Mouse (Mus musculus): ENCODE measurements around the gene Hsd17b6. TPM values are rescaled to one million over a fixed set of nuclear protein-coding genes. Genes with fewer than 3 reads are reported as not detected.

Gene Hsd17b6
- polyA plus RNA-seq, 1 experiment from 2014 or later, result 0.20 TPM

DNA sequence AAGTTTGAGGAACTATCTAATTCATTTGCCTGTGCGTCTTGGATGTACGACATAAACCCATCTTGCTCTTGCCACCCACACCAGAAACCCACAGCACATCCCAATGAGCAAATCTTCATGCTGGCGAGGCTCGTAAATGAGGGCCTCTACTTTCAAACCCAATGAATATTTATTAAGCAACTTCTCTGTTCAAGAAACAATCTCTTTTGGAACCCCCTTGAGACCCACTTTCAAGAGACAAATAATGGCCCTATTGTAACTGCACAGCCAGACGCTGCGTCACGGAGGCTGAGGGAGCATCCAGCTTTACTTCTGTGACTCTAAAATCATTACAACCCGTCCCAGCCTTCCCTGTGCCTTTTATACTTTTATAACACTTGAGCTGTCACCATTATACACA lies 21.8 kb downstream of the Hsd17b6 start:
- ATAC-seq (ENCODE audit: low read depth), result no peak
- Histone ChIP-seq H3K27ac (ENCODE audit: low read length) (no peak overlapping the region), H3K4me1 (ENCODE audit: control insufficient read depth, low read depth, low read length) (no peaks in the 10 kb centered on the region), H3K4me2 (ENCODE audit: low read depth, low read length) (no peak overlapping the region), H3K27me3 (ENCODE audit: control insufficient read depth, insufficient read depth, low read depth, low read length) (no peaks in the 10 kb centered on the region), H3K4me3 (ENCODE audit: low read depth, low read length) (no peak overlapping the region), H3K9ac (ENCODE audit: low read depth, low read length) (no peak overlapping the region), H3K36me3 (ENCODE audit: control insufficient read depth, insufficient read depth) (no peaks in the 10 kb centered on the region), H3K9me3 (replicated peaks; ENCODE audit: control insufficient read depth, low read length) (no peaks in the 10 kb centered on the region)
- WGBS (ENCODE audit: insufficient replicate concordance), result 75% methylated on average over 8 of the region's 8 CpGs

DNA sequence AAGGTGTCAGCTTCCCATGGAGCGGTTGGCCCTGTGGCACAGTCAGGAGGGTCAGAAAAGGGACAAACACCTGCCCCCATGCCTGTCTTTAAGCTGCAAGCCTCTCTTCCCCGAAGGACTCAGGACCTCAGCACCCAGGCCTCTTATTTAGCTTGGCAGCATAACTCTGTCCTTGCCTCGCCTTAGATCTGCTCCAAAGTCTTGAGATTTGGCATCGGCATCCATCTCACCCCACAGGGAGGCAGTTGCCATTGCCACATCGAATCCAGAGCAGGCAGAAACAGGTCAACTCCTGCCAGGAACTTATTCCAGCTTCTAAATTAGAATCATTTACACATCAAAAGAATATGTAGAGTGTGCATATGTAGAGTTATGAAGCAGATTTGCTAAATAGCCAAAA lies 22.8 kb downstream of the Hsd17b6 start:
- ATAC-seq (ENCODE audit: low read depth), result no peak
- 54% methylated on average over 5 of the region's 5 CpGs for WGBS (ENCODE audit: insufficient replicate concordance)
- Histone ChIP-seq H3K9me3 (replicated peaks; ENCODE audit: control insufficient read depth, low read length) (no peaks in the 10 kb centered on the region), H3K27me3 (ENCODE audit: control insufficient read depth, insufficient read depth, low read depth, low read length) (no peaks in the 10 kb centered on the region), H3K27ac (ENCODE audit: low read length) (no peak overlapping the region), H3K4me3 (ENCODE audit: low read depth, low read length) (no peak overlapping the region), H3K4me1 (ENCODE audit: control insufficient read depth, low read depth, low read length) (no peaks in the 10 kb centered on the region), H3K36me3 (ENCODE audit: control insufficient read depth, insufficient read depth) (no peaks in the 10 kb centered on the region), H3K9ac (ENCODE audit: low read depth, low read length) (no peak overlapping the region), H3K4me2 (ENCODE audit: low read depth, low read length) (no peak overlapping the region)

DNA sequence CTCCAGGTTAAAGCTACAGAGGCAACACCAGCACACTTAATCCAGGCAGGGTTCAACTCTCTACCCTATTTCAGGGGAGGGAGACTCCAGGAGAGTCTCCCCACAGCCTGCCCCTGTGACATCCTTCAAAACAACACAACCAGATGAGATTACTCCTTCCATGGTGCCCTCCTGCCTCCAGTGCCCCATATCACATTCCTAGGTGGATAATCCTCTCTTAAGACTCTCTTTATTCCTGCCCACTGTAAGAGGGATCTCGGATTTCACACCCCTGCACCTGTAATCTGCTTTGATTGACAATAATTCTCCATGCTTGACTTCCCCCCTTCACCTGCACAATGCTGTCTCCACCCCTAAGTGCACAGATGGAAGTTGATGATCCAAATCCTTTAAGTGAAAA lies 31.9 kb downstream of the Hsd17b6 start:
- H3K9me3 ChIP-seq (replicated peaks; ENCODE audit: control insufficient read depth, low read length), result no peaks in the 10 kb centered on the region
- ATAC-seq (ENCODE audit: low read depth), result no peak
- H3K4me1 ChIP-seq (ENCODE audit: control insufficient read depth, low read depth, low read length), result 0 out of 2 replicates have a peak, but pooled peaks cover 1% of the 10 kb centered on the region
- H3K4me2 ChIP-seq (ENCODE audit: low read depth, low read length), result no peak overlapping the region
- no peaks in the 10 kb centered on the region for H3K27me3 ChIP-seq (ENCODE audit: control insufficient read depth, insufficient read depth, low read depth, low read length)
- H3K36me3 ChIP-seq (ENCODE audit: control insufficient read depth, insufficient read depth), result no peaks in the 10 kb centered on the region
- no peak overlapping the region for H3K9ac ChIP-seq (ENCODE audit: low read depth, low read length)
- H3K4me3 ChIP-seq (ENCODE audit: low read depth, low read length), result no peak overlapping the region
- WGBS (ENCODE audit: insufficient replicate concordance), result 8% methylated on average over 1 of the region's 1 CpGs
- H3K27ac ChIP-seq (ENCODE audit: low read length), result no peak overlapping the region

DNA sequence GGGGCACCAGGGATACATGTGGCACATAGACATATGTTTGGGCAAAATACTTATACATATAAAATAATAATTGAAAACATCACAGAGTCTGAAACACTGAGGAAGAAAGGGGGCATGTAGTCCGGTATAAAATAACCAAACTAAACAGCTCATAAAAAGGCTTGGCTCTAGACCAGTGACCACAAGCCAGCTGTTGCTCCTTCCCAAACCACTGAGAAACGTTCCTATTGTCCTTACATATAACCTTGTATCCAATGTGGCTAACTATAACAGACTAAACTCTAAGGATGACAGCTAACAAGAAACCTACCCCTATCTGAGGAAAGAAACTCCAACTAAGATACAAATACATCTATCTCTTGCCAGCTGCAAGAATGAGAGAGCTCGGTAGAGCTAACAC lies 33.3 kb downstream of the Hsd17b6 start:
- Histone ChIP-seq H3K4me3 (ENCODE audit: low read depth, low read length) (no peak overlapping the region), H3K36me3 (ENCODE audit: control insufficient read depth, insufficient read depth) (no peaks in the 10 kb centered on the region), H3K27ac (ENCODE audit: low read length) (no peak overlapping the region), H3K4me2 (ENCODE audit: low read depth, low read length) (no peak overlapping the region), H3K9ac (ENCODE audit: low read depth, low read length) (no peak overlapping the region), H3K27me3 (ENCODE audit: control insufficient read depth, insufficient read depth, low read depth, low read length) (no peaks in the 10 kb centered on the region), H3K9me3 (replicated peaks; ENCODE audit: control insufficient read depth, low read length) (no peaks in the 10 kb centered on the region), H3K4me1 (ENCODE audit: control insufficient read depth, low read depth, low read length) (peaks cover 4% of the 10 kb centered on the region; the same call in 1 of the 2 replicates)
- ATAC-seq (ENCODE audit: low read depth), result no peak
- 54% methylated on average over 3 of the region's 3 CpGs for whole genome bisulfite sequencing (ENCODE audit: insufficient replicate concordance)

- no peak for ATAC-seq (ENCODE audit: low read depth)
- peaks cover 4% of the 10 kb centered on the region; the same call in 1 of the 2 replicates for H3K4me1 ChIP-seq (ENCODE audit: control insufficient read depth, low read depth, low read length)
- no peak overlapping the region for H3K27ac ChIP-seq (ENCODE audit: low read length)
- H3K9ac ChIP-seq (ENCODE audit: low read depth, low read length), result no peak overlapping the region
- WGBS (ENCODE audit: insufficient replicate concordance), result 45% methylated on average over 3 of the region's 3 CpGs
- H3K9me3 ChIP-seq (replicated peaks; ENCODE audit: control insufficient read depth, low read length), result no peaks in the 10 kb centered on the region
- H3K36me3 ChIP-seq (ENCODE audit: control insufficient read depth, insufficient read depth), result no peaks in the 10 kb centered on the region
- H3K4me3 ChIP-seq (ENCODE audit: low read depth, low read length), result no peak overlapping the region
- H3K27me3 ChIP-seq (ENCODE audit: control insufficient read depth, insufficient read depth, low read depth, low read length), result no peaks in the 10 kb centered on the region
- no peak overlapping the region for H3K4me2 ChIP-seq (ENCODE audit: low read depth, low read length)
Observed at GRCm38 (mm10) chr10:127971135-127971534, 36.3 kb downstream of the Hsd17b6 start.

DNA sequence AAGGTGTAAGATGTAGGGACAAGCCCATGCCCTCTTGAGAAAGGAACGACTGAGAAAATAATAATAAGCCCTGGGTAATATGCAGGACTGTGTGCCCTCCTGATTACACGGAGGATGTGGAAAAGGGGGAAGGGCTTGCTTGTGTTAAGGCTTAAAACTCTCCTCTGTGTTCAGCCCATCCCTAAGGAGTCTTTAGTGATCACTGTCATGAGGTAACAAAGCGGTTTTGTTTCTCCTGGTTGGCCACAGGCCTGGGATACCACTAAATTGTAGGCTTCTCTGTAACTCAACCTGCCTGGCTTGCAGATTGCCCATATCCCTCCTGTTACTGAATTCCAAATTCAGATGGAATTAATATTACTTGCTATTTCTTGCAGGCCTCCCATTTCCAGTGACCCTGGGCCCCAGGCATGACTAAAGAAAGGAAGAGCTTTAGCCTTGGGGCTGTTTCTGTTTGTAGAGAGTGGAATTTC lies 37.0 kb downstream of the Hsd17b6 start:
- Histone ChIP-seq H3K4me1 (ENCODE audit: control insufficient read depth, low read depth, low read length) (peaks cover 4% of the 10 kb centered on the region; the same call in 1 of the 2 replicates), H3K9me3 (replicated peaks; ENCODE audit: control insufficient read depth, low read length) (no peaks in the 10 kb centered on the region), H3K9ac (ENCODE audit: low read depth, low read length) (no peak overlapping the region), H3K4me3 (ENCODE audit: low read depth, low read length) (no peak overlapping the region), H3K27ac (ENCODE audit: low read length) (peak overlapping the region; percentile 49), H3K4me2 (ENCODE audit: low read depth, low read length) (no peak overlapping the region), H3K27me3 (ENCODE audit: control insufficient read depth, insufficient read depth, low read depth, low read length) (no peaks in the 10 kb centered on the region), H3K36me3 (ENCODE audit: control insufficient read depth, insufficient read depth) (no peaks in the 10 kb centered on the region)
- ATAC-seq (ENCODE audit: low read depth), result no peak
- 43% methylated on average over 3 of the region's 3 CpGs for WGBS (ENCODE audit: insufficient replicate concordance)

DNA sequence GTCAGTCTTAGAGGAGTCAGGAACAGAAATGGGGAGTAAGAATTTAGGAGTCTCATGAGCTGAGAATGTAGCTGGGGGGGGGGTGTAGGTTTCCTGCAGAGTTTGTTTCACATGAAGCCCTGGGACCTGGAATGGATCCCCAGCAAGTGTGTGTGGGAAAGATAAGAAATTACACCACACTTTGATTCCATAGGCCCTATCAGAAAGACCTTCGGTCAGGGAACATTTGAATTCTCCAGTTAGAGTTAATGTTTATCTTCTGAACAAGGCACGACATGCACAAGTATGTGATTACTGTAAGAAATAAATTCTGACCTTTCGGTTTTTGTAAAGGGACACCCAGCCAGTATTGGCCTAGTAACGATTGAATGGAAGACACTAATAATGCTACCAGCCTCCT lies 37.6 kb downstream of the Hsd17b6 start:
- H3K4me1 ChIP-seq (ENCODE audit: control insufficient read depth, low read depth, low read length), result peaks cover 4% of the 10 kb centered on the region; the same call in 1 of the 2 replicates
- no peaks in the 10 kb centered on the region for H3K9me3 ChIP-seq (replicated peaks; ENCODE audit: control insufficient read depth, low read length)
- peak overlapping the region; percentile 49 for H3K27ac ChIP-seq (ENCODE audit: low read length)
- no peak overlapping the region for H3K9ac ChIP-seq (ENCODE audit: low read depth, low read length)
- peak; percentile 68 for ATAC-seq (ENCODE audit: low read depth)
- no peaks in the 10 kb centered on the region for H3K36me3 ChIP-seq (ENCODE audit: control insufficient read depth, insufficient read depth)
- WGBS (ENCODE audit: insufficient replicate concordance), result 16% methylated on average over 4 of the region's 4 CpGs
- H3K4me2 ChIP-seq (ENCODE audit: low read depth, low read length), result no peak overlapping the region
- H3K27me3 ChIP-seq (ENCODE audit: control insufficient read depth, insufficient read depth, low read depth, low read length), result no peaks in the 10 kb centered on the region
- H3K4me3 ChIP-seq (ENCODE audit: low read depth, low read length), result no peak overlapping the region

DNA sequence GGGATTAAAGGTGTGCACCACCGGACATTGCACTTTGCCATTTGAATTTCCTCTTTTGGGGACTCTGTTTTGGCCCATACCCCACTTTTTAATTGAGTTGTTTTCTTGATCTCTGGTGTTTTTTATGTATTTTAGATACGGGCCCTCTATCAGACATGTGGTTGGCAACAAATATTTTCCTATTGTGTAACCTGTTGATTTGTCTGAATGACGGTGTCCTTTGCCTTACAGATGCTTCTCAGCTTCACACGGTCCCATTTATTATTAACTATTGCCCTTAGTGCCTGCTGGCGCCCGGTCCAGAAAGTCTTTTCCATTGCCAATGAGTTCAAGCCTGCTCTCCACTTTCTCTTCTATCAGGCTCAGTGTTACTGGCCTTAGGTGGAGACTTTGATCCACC lies 40.9 kb downstream of the Hsd17b6 start:
- WGBS (ENCODE audit: insufficient replicate concordance), result 62% methylated on average over 6 of the region's 6 CpGs
- H3K36me3 ChIP-seq (ENCODE audit: control insufficient read depth, insufficient read depth), result no peaks in the 10 kb centered on the region
- H3K9ac ChIP-seq (ENCODE audit: low read depth, low read length), result no peak overlapping the region
- peaks cover 4% of the 10 kb centered on the region; the same call in 1 of the 2 replicates for H3K4me1 ChIP-seq (ENCODE audit: control insufficient read depth, low read depth, low read length)
- H3K9me3 ChIP-seq (replicated peaks; ENCODE audit: control insufficient read depth, low read length), result no peaks in the 10 kb centered on the region
- H3K4me3 ChIP-seq (ENCODE audit: low read depth, low read length), result no peak overlapping the region
- H3K27ac ChIP-seq (ENCODE audit: low read length), result no peak overlapping the region
- peak; percentile 72 for ATAC-seq (ENCODE audit: low read depth)
- H3K4me2 ChIP-seq (ENCODE audit: low read depth, low read length), result no peak overlapping the region
- H3K27me3 ChIP-seq (ENCODE audit: control insufficient read depth, insufficient read depth, low read depth, low read length), result no peaks in the 10 kb centered on the region

GRCm38 (mm10) chr10:127964004-127964403 lies 43.4 kb downstream of the Hsd17b6 start:
- no peaks in the 10 kb centered on the region for H3K27me3 ChIP-seq (ENCODE audit: control insufficient read depth, insufficient read depth, low read depth, low read length)
- no peaks in the 10 kb centered on the region for H3K9me3 ChIP-seq (replicated peaks; ENCODE audit: control insufficient read depth, low read length)
- H3K36me3 ChIP-seq (ENCODE audit: control insufficient read depth, insufficient read depth), result no peaks in the 10 kb centered on the region
- H3K9ac ChIP-seq (ENCODE audit: low read depth, low read length), result no peak overlapping the region
- H3K4me3 ChIP-seq (ENCODE audit: low read depth, low read length), result no peak overlapping the region
- H3K4me2 ChIP-seq (ENCODE audit: low read depth, low read length), result no peak overlapping the region
- H3K27ac ChIP-seq (ENCODE audit: low read length), result no peak overlapping the region
- WGBS (ENCODE audit: insufficient replicate concordance), result 32% methylated on average over 3 of the region's 3 CpGs
- H3K4me1 ChIP-seq (ENCODE audit: control insufficient read depth, low read depth, low read length), result no peaks in the 10 kb centered on the region
- no peak for ATAC-seq (ENCODE audit: low read depth)

All from liver, embryonic 16.5 days (tissue).